Comparison of ENCODE assay signal across 18 mouse cellular contexts in the genomic region with DNA sequence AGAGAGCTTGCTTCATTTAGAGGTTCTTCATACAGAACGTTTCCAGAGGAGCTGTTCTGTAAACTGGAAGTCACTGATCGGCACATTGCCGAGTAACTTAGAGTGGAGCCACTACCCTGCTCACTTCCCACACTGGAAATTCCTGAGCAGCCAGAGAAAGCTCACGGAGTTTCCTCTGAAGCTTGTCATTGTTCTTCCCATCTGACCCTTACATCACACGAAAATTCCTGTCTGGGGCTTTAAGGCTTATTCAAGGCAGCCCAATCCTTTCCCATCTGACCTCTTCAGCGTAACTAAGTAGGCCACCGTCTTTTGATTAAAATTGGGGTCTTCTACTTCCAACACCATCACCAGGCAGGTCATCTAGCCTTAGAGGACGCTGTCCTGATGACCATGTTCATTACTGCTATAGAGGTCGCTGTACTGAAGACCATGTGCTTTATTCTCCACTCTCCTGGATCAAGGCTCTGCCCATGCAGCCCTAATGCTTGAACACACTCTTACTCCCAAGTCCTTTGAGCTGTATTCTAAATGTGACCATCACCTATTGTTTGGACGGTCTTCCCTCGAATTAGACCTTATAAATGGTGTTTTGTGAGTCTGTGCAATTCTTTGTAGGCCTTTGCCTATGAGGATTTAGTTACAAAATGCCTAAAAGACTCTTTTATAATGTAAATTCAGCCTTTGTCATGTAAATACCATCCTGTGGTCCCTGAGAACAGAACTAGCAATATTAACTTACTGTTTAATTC. TPM values are rescaled to one million over a fixed set of nuclear protein-coding genes. Genes with fewer than 3 reads are reported as not detected.
DNase-seq lines count a peak whose midpoint lies in the region; ATAC-seq and TF ChIP-seq lines count a peak whose summit lies in the region.
"Had no signal": no experiment of that assay in that cellular context is flagged by ENCODE, and none has a peak within 500 bp of the region (broad histone marks: within the 10 kb centered on the region; RNA-seq: fewer than 3 reads in every experiment).

No protein-coding gene starts in this region.

- no peaks in the 10 kb centered on the region for H3K36me3 ChIP-seq in hindbrain, embryonic 12.5 days
- H3K36me3 ChIP-seq in hindbrain, embryonic 14.5 days (replicated peaks; ENCODE audit: control insufficient read depth, insufficient read depth) = no peaks in the 10 kb centered on the region
- H3K36me3 ChIP-seq in neural tube, embryonic 12.5 days = no peaks in the 10 kb centered on the region
- H3K36me3 ChIP-seq in neural tube, embryonic 15.5 days = no peaks in the 10 kb centered on the region
- no peaks in the 10 kb centered on the region for H3K36me3 ChIP-seq in forebrain, postnatal 0 days (ENCODE audit: insufficient read depth)
- H3K36me3 ChIP-seq: G1E; liver, embryonic 12.5 days had no signal

- H3K9me3 ChIP-seq in hindbrain, embryonic 12.5 days (replicated peaks) = no peaks in the 10 kb centered on the region
- no peaks in the 10 kb centered on the region for H3K9me3 ChIP-seq in hindbrain, embryonic 14.5 days (ENCODE audit: control insufficient read depth, low read length)
- H3K9me3 ChIP-seq in neural tube, embryonic 12.5 days = no peaks in the 10 kb centered on the region
- no peaks in the 10 kb centered on the region for H3K9me3 ChIP-seq in neural tube, embryonic 15.5 days (replicated peaks)
- no peaks in the 10 kb centered on the region for H3K9me3 ChIP-seq in forebrain, postnatal 0 days (ENCODE audit: low read length)
- H3K9me3 ChIP-seq: G1E; liver, embryonic 12.5 days had no signal

- TF ChIP-seq CTCF in forebrain, postnatal 0 days (IDR thresholded peaks at IDR 0.05; ENCODE audit: low read depth) = no peak

- no peak overlapping the region for H3K9ac ChIP-seq in hindbrain, embryonic 12.5 days
- no peak overlapping the region for H3K9ac ChIP-seq in hindbrain, embryonic 14.5 days
- H3K9ac ChIP-seq in neural tube, embryonic 12.5 days = no peak overlapping the region
- H3K9ac ChIP-seq in neural tube, embryonic 15.5 days (replicated peaks) = no peak overlapping the region
- H3K9ac ChIP-seq in forebrain, postnatal 0 days = no peak overlapping the region
- H3K9ac ChIP-seq: liver, embryonic 12.5 days had no signal

- H3K4me1 ChIP-seq in hindbrain, embryonic 12.5 days = peaks cover 12% of the 10 kb centered on the region
- no peaks in the 10 kb centered on the region for H3K4me1 ChIP-seq in hindbrain, embryonic 14.5 days (replicated peaks; ENCODE audit: control insufficient read depth, insufficient read depth, low read length)
- 0 out of 2 replicates have a peak, but pooled peaks cover 12% of the 10 kb centered on the region for H3K4me1 ChIP-seq in neural tube, embryonic 12.5 days
- no peaks in the 10 kb centered on the region for H3K4me1 ChIP-seq in neural tube, embryonic 15.5 days
- H3K4me1 ChIP-seq in forebrain, postnatal 0 days (ENCODE audit: insufficient read depth) = peaks cover 6% of the 10 kb centered on the region; the same call in 1 of the 2 replicates
- H3K4me1 ChIP-seq: liver, embryonic 12.5 days had no signal

- no peak overlapping the region for H3K4me2 ChIP-seq in hindbrain, embryonic 12.5 days (replicated peaks)
- H3K4me2 ChIP-seq in hindbrain, embryonic 14.5 days (replicated peaks) = no peak overlapping the region
- H3K4me2 ChIP-seq in neural tube, embryonic 12.5 days (replicated peaks) = no peak overlapping the region
- H3K4me2 ChIP-seq in neural tube, embryonic 15.5 days = no peak overlapping the region
- no peak overlapping the region for H3K4me2 ChIP-seq in forebrain, postnatal 0 days (ENCODE audit: low read depth)
- H3K4me2 ChIP-seq: liver, embryonic 12.5 days had no signal

- ATAC-seq in hindbrain, embryonic 12.5 days (ENCODE audit: low FRiP score) = 0 out of 2 replicates have a peak, but pooled peaks have one; percentile 58
- no peak for ATAC-seq in hindbrain, embryonic 14.5 days (ENCODE audit: low FRiP score)
- ATAC-seq in neural tube, embryonic 12.5 days (ENCODE audit: low FRiP score, low read depth) = peak; percentile 39; the same call in 1 of the 2 replicates
- ATAC-seq in neural tube, embryonic 15.5 days (ENCODE audit: low FRiP score) = no peak
- ATAC-seq in forebrain, postnatal 0 days = no peak
- ATAC-seq in erythroblast, adult 5-6 weeks (replicated peaks; ENCODE audit: low FRiP score, poor library complexity, severe bottlenecking) = no peak
- ATAC-seq: hindbrain, embryonic 16.5 days; liver, embryonic 12.5 days had no signal

- H3K27ac ChIP-seq in hindbrain, embryonic 12.5 days = no peak overlapping the region
- no peak overlapping the region for H3K27ac ChIP-seq in hindbrain, embryonic 14.5 days
- H3K27ac ChIP-seq in neural tube, embryonic 12.5 days = no peak overlapping the region
- no peak overlapping the region for H3K27ac ChIP-seq in neural tube, embryonic 15.5 days (replicated peaks)
- 0 out of 2 replicates have a peak overlapping the region, but pooled peaks have one; percentile 9 for H3K27ac ChIP-seq in forebrain, postnatal 0 days (ENCODE audit: low read depth, low read length)
- H3K27ac ChIP-seq: liver, embryonic 12.5 days had no signal

- no peaks in the 10 kb centered on the region for H3K27me3 ChIP-seq in hindbrain, embryonic 12.5 days
- no peaks in the 10 kb centered on the region for H3K27me3 ChIP-seq in hindbrain, embryonic 14.5 days (ENCODE audit: control insufficient read depth, insufficient read depth, low read length)
- H3K27me3 ChIP-seq in neural tube, embryonic 12.5 days (replicated peaks) = no peaks in the 10 kb centered on the region
- H3K27me3 ChIP-seq in neural tube, embryonic 15.5 days (replicated peaks) = no peaks in the 10 kb centered on the region
- no peaks in the 10 kb centered on the region for H3K27me3 ChIP-seq in forebrain, postnatal 0 days (ENCODE audit: insufficient read depth, low read length)
- H3K27me3 ChIP-seq: liver, embryonic 12.5 days had no signal

- DNase-seq in hindbrain, embryonic 14.5 days (ENCODE audit: low spot score) = no peak
- DNase-seq in forebrain, postnatal 0 days = no peak
- no peak for DNase-seq in frontal cortex, postnatal 14 days (ENCODE audit: low spot score in 2 of 2)
- DNase-seq: adrenal gland, postnatal 36 days; cerebellum, postnatal 10 days; kidney, adult 8-10 months; kidney, postnatal 36 days; left cerebral cortex, postnatal 4 days; right cerebral cortex, postnatal 25 days; thymus, postnatal 36 days had no signal

- WGBS in hindbrain, embryonic 12.5 days = 50% methylated on average over 11 of the region's 11 CpGs
- 43% methylated on average over 11 of the region's 11 CpGs for WGBS in hindbrain, embryonic 14.5 days
- 53% methylated on average over 11 of the region's 11 CpGs for WGBS in neural tube, embryonic 12.5 days
- 49% methylated on average over 11 of the region's 11 CpGs for WGBS in neural tube, embryonic 15.5 days
- 25% methylated on average over 11 of the region's 11 CpGs for WGBS in forebrain, postnatal 0 days

- H3K4me3 ChIP-seq in hindbrain, embryonic 12.5 days = no peak overlapping the region
- no peak overlapping the region for H3K4me3 ChIP-seq in hindbrain, embryonic 14.5 days (replicated peaks; ENCODE audit: low read length)
- no peak overlapping the region for H3K4me3 ChIP-seq in neural tube, embryonic 12.5 days
- H3K4me3 ChIP-seq in neural tube, embryonic 15.5 days (replicated peaks) = no peak overlapping the region
- H3K4me3 ChIP-seq in forebrain, postnatal 0 days (ENCODE audit: low read depth, low read length) = no peak overlapping the region
- H3K4me3 ChIP-seq: liver, embryonic 12.5 days had no signal

RNA-seq across cellular contexts. Expression of gene Fam124b, which starts 18.9 kb away (rescaled TPM):
- 0.67 and 0.89 TPM in 2 replicates for polyA plus RNA-seq in hindbrain, embryonic 12.5 days (2016; fragmentation: Nextera tagmentation; extraction: Ambion mirVana)
- 0.82 and 1.0 TPM in 2 replicates for polyA plus RNA-seq in hindbrain, embryonic 14.5 days (2014; fragmentation: Nextera tagmentation; extraction: Ambion mirVana)
- polyA plus RNA-seq in neural tube, embryonic 12.5 days (2016; fragmentation: Nextera tagmentation; extraction: Ambion mirVana) = 0.72 and 0.95 TPM in 2 replicates
- polyA plus RNA-seq in neural tube, embryonic 15.5 days (2015; fragmentation: Nextera tagmentation; extraction: Ambion mirVana) = 0.69 and 1.0 TPM in 2 replicates
- total RNA-seq in forebrain, postnatal 0 days (2014; rRNA removed) = 0.24 and 0.77 TPM in 2 replicates
- polyA plus RNA-seq in forebrain, postnatal 0 days (2015; fragmentation: Nextera tagmentation; extraction: Ambion mirVana) = 0.14 and 0.31 TPM in 2 replicates
- not detected in 2 replicates for total RNA-seq in erythroblast, adult 5-6 weeks (2015; ENCODE audit: low replicate concordance)
- total RNA-seq in erythroblast, adult 5-6 weeks (2017; ENCODE audit: low replicate concordance) = not detected in 2 replicates
- total RNA-seq: granulocyte monocyte progenitor cell, adult 5-6 weeks had no signal
- polyA plus RNA-seq: G1E; liver, embryonic 12.5 days had no signal

Comparison
In these comparisons a context has a peak if more than half of its experiments do, and no peak if none do; other contexts are left out.
1. ATAC-seq: peak in hindbrain, embryonic 12.5 days (single experiment) and neural tube, embryonic 12.5 days (single experiment); none in hindbrain, embryonic 14.5 days (single experiment), neural tube, embryonic 15.5 days (single experiment), forebrain, postnatal 0 days (single experiment) and erythroblast, adult 5-6 weeks (single experiment).